ENCODE assay signal across 31 mouse cellular contexts in genomic region chr12:109425982-109426381, GRCm38 (mm10). TPM values are rescaled to one million over a fixed set of nuclear protein-coding genes. Genes with fewer than 3 reads are reported as not detected.
DNase-seq lines count a peak whose midpoint lies in the region; ATAC-seq and TF ChIP-seq lines count a peak whose summit lies in the region.
"Had no signal": no experiment of that assay in that cellular context is flagged by ENCODE, and none has a peak within 500 bp of the region (broad histone marks: within the 10 kb centered on the region; RNA-seq: fewer than 3 reads in every experiment).

No protein-coding gene starts in this region.

- DNase-seq in adrenal gland, postnatal 14 days, result peak; percentile 55
- no peak for DNase-seq in embryonic facial prominence, embryonic 10.5 days (ENCODE audit: low spot score)
- DNase-seq in cerebellum, adult 2 months, result no peak
- no peak for DNase-seq in lung, postnatal 0 days (ENCODE audit: low spot score)
- DNase-seq: B cell, adult 2 months; cerebellum, adult 11 months; cerebellum, adult 9-11 months; gastrocnemius, postnatal 25 days; heart, adult 11 months; kidney, adult 18-20 months; kidney, postnatal 4 days; layer of hippocampus, postnatal 36 days; left cerebral cortex, postnatal 4 days; lung, postnatal 36 days; right cerebral cortex, adult 18-20 months; right cerebral cortex, postnatal 4 days had no signal

- no peaks in the 10 kb centered on the region for H3K4me1 ChIP-seq in intestine, postnatal 0 days (replicated peaks; ENCODE audit: control insufficient read depth, insufficient read depth, low read length)
- H3K4me1 ChIP-seq in intestine, embryonic 15.5 days (replicated peaks), result peaks cover 14% of the 10 kb centered on the region
- peaks cover 29% of the 10 kb centered on the region for H3K4me1 ChIP-seq in embryonic facial prominence, embryonic 10.5 days
- peaks cover 32% of the 10 kb centered on the region for H3K4me1 ChIP-seq in limb, embryonic 13.5 days
- H3K4me1 ChIP-seq in cerebellum, adult 2 months (ENCODE audit: control insufficient read depth, insufficient read depth, low read length), result no peaks in the 10 kb centered on the region
- H3K4me1 ChIP-seq in kidney, embryonic 14.5 days (ENCODE audit: control insufficient read depth, insufficient read depth, low read length), result peaks cover 20% of the 10 kb centered on the region; the same call in 1 of the 2 replicates
- no peaks in the 10 kb centered on the region; the same call in 1 of the 2 replicates for H3K4me1 ChIP-seq in lung, postnatal 0 days (ENCODE audit: insufficient read depth, low read depth, low read length)

- no peak for TF ChIP-seq CTCF in intestine, postnatal 0 days (IDR thresholded peaks at IDR 0.05; ENCODE audit: low read depth)
- no peak for TF ChIP-seq CTCF in cerebellum, adult 2 months (IDR thresholded peaks at IDR 0.05; ENCODE audit: borderline replicate concordance, insufficient read depth, low read depth, low read length)
- no peak for TF ChIP-seq CTCF in lung, postnatal 0 days (IDR thresholded peaks at IDR 0.05)

- TF ChIP-seq POLR2A in cerebellum, adult 2 months (IDR thresholded peaks at IDR 0.05; ENCODE audit: borderline replicate concordance, insufficient read depth, low read length), result no peak

- H3K9ac ChIP-seq in intestine, postnatal 0 days (ENCODE audit: low read depth, low read length), result no peak overlapping the region
- no peak overlapping the region for H3K9ac ChIP-seq in intestine, embryonic 15.5 days
- H3K9ac ChIP-seq in limb, embryonic 13.5 days, result no peak overlapping the region
- H3K9ac ChIP-seq in kidney, embryonic 14.5 days (ENCODE audit: low read depth, low read length), result no peak overlapping the region
- H3K9ac ChIP-seq in lung, postnatal 0 days (replicated peaks; ENCODE audit: low read depth), result no peak overlapping the region
- H3K9ac ChIP-seq: heart, embryonic 12.5 days; hindbrain, embryonic 14.5 days; lung, embryonic 15.5 days; neural tube, embryonic 12.5 days had no signal

- no peaks in the 10 kb centered on the region for H3K9me3 ChIP-seq in intestine, postnatal 0 days (ENCODE audit: control insufficient read depth)
- no peaks in the 10 kb centered on the region for H3K9me3 ChIP-seq in intestine, embryonic 15.5 days
- no peaks in the 10 kb centered on the region for H3K9me3 ChIP-seq in embryonic facial prominence, embryonic 10.5 days
- H3K9me3 ChIP-seq in limb, embryonic 13.5 days, result no peaks in the 10 kb centered on the region
- no peaks in the 10 kb centered on the region for H3K9me3 ChIP-seq in kidney, embryonic 14.5 days (ENCODE audit: control insufficient read depth, low read length)
- H3K9me3 ChIP-seq in lung, postnatal 0 days (ENCODE audit: low read length), result no peaks in the 10 kb centered on the region
- H3K9me3 ChIP-seq: heart, embryonic 12.5 days; lung, embryonic 15.5 days; neural tube, embryonic 12.5 days had no signal

- 77% methylated on average over 12 of the region's 12 CpGs for WGBS in intestine, postnatal 0 days
- WGBS in intestine, embryonic 15.5 days, result 78% methylated on average over 12 of the region's 12 CpGs
- 85% methylated on average over 12 of the region's 12 CpGs for WGBS in embryonic facial prominence, embryonic 10.5 days
- 83% methylated on average over 12 of the region's 12 CpGs for WGBS in limb, embryonic 13.5 days
- WGBS in cerebellum, adult 2 months, result 82% methylated on average over 12 of the region's 12 CpGs
- 81% methylated on average over 12 of the region's 12 CpGs for WGBS in kidney, embryonic 14.5 days
- 68% methylated on average over 12 of the region's 12 CpGs for WGBS in lung, postnatal 0 days

- no peak overlapping the region for H3K4me2 ChIP-seq in intestine, postnatal 0 days (replicated peaks; ENCODE audit: low read depth)
- no peak overlapping the region for H3K4me2 ChIP-seq in intestine, embryonic 15.5 days (replicated peaks)
- no peak overlapping the region for H3K4me2 ChIP-seq in limb, embryonic 13.5 days (replicated peaks)
- H3K4me2 ChIP-seq in kidney, embryonic 14.5 days (replicated peaks; ENCODE audit: low read depth, low read length), result no peak overlapping the region
- no peak overlapping the region for H3K4me2 ChIP-seq in lung, postnatal 0 days (replicated peaks; ENCODE audit: low read depth, low read length)
- H3K4me2 ChIP-seq: heart, embryonic 12.5 days; hindbrain, embryonic 14.5 days; liver, embryonic 11.5 days; lung, embryonic 15.5 days; midbrain, embryonic 11.5 days; neural tube, embryonic 12.5 days had no signal

- 0 out of 2 replicates have a peak, but pooled peaks have one; percentile 25 for ATAC-seq in intestine, postnatal 0 days
- ATAC-seq in intestine, embryonic 15.5 days, result no peak
- no peak for ATAC-seq in limb, embryonic 13.5 days (ENCODE audit: low FRiP score, low read depth)
- ATAC-seq in kidney, embryonic 14.5 days (ENCODE audit: low FRiP score, low TSS enrichment), result no peak
- no peak for ATAC-seq in lung, postnatal 0 days
- ATAC-seq: forebrain, embryonic 14.5 days had no signal

- H3K4me3 ChIP-seq in intestine, postnatal 0 days (ENCODE audit: low read depth, low read length), result no peak overlapping the region
- no peak overlapping the region for H3K4me3 ChIP-seq in intestine, embryonic 15.5 days (replicated peaks)
- H3K4me3 ChIP-seq in embryonic facial prominence, embryonic 10.5 days, result no peak overlapping the region
- H3K4me3 ChIP-seq in limb, embryonic 13.5 days, result no peak overlapping the region
- H3K4me3 ChIP-seq in cerebellum, adult 2 months (replicated peaks; ENCODE audit: insufficient read depth, low read depth, low read length), result no peak overlapping the region
- H3K4me3 ChIP-seq in kidney, embryonic 14.5 days (ENCODE audit: low read length), result no peak overlapping the region
- H3K4me3 ChIP-seq in lung, postnatal 0 days (ENCODE audit: low read depth, low read length), result no peak overlapping the region
- H3K4me3 ChIP-seq: heart, embryonic 12.5 days; lung, embryonic 15.5 days; myocyte; neural tube, embryonic 12.5 days had no signal

- H3K36me3 ChIP-seq in intestine, postnatal 0 days (ENCODE audit: control insufficient read depth, insufficient read depth), result no peaks in the 10 kb centered on the region
- no peaks in the 10 kb centered on the region for H3K36me3 ChIP-seq in intestine, embryonic 15.5 days
- no peaks in the 10 kb centered on the region for H3K36me3 ChIP-seq in embryonic facial prominence, embryonic 10.5 days (replicated peaks)
- no peaks in the 10 kb centered on the region for H3K36me3 ChIP-seq in limb, embryonic 13.5 days
- no peaks in the 10 kb centered on the region for H3K36me3 ChIP-seq in kidney, embryonic 14.5 days (ENCODE audit: control insufficient read depth, insufficient read depth, low read length)
- H3K36me3 ChIP-seq in lung, postnatal 0 days (ENCODE audit: insufficient read depth, low read length), result no peaks in the 10 kb centered on the region
- H3K36me3 ChIP-seq: heart, embryonic 12.5 days; lung, embryonic 15.5 days; neural tube, embryonic 12.5 days had no signal

- no peak overlapping the region for H3K27ac ChIP-seq in intestine, postnatal 0 days (ENCODE audit: low read depth, low read length)
- no peak overlapping the region for H3K27ac ChIP-seq in intestine, embryonic 15.5 days
- H3K27ac ChIP-seq in embryonic facial prominence, embryonic 10.5 days (replicated peaks), result peak overlapping the region; percentile 31; the same call in 1 of the 2 replicates
- H3K27ac ChIP-seq in limb, embryonic 13.5 days, result peak overlapping the region; percentile 44; the same call in 1 of the 2 replicates
- H3K27ac ChIP-seq in cerebellum, adult 2 months (ENCODE audit: insufficient read depth, low read length), result no peak overlapping the region
- H3K27ac ChIP-seq in kidney, embryonic 14.5 days (ENCODE audit: low read depth, low read length), result no peak overlapping the region
- H3K27ac ChIP-seq in lung, postnatal 0 days (ENCODE audit: low read length), result no peak overlapping the region
- H3K27ac ChIP-seq: hindbrain, embryonic 14.5 days; lung, embryonic 15.5 days; neural tube, embryonic 12.5 days had no signal

- no peaks in the 10 kb centered on the region for H3K27me3 ChIP-seq in intestine, postnatal 0 days (replicated peaks; ENCODE audit: control insufficient read depth, insufficient read depth, low read length)
- H3K27me3 ChIP-seq in intestine, embryonic 15.5 days (replicated peaks), result no peaks in the 10 kb centered on the region
- H3K27me3 ChIP-seq in embryonic facial prominence, embryonic 10.5 days (replicated peaks; ENCODE audit: low read depth, poor library complexity, severe bottlenecking), result peaks cover 14% of the 10 kb centered on the region; the same call in 1 of the 2 replicates
- no peaks in the 10 kb centered on the region for H3K27me3 ChIP-seq in limb, embryonic 13.5 days
- H3K27me3 ChIP-seq in cerebellum, adult 2 months (ENCODE audit: control insufficient read depth, insufficient read depth, low read length), result no peaks in the 10 kb centered on the region
- H3K27me3 ChIP-seq in kidney, embryonic 14.5 days (ENCODE audit: control insufficient read depth, insufficient read depth, low read length), result no peaks in the 10 kb centered on the region
- peaks cover 8% of the 10 kb centered on the region; the same call in 1 of the 2 replicates for H3K27me3 ChIP-seq in lung, postnatal 0 days (replicated peaks; ENCODE audit: insufficient read depth, low read length)
- H3K27me3 ChIP-seq: lung, embryonic 15.5 days had no signal

- no peak for TF ChIP-seq EP300 in lung, postnatal 0 days (IDR thresholded peaks at IDR 0.05)

RNA-seq across cellular contexts. Expression of gene Dlk1, which starts 26.6 kb away (rescaled TPM):
- polyA plus RNA-seq in intestine, postnatal 0 days (2015; fragmentation: Nextera tagmentation; extraction: Ambion mirVana), result 73.6 and 78.6 TPM in 2 replicates
- 364 and 395 TPM in 2 replicates for polyA plus RNA-seq in intestine, embryonic 15.5 days (2015; fragmentation: Nextera tagmentation; extraction: Ambion mirVana)
- total RNA-seq in adrenal gland, postnatal 14 days (2021), result 494 and 529 TPM in 2 replicates
- polyA plus RNA-seq in embryonic facial prominence, embryonic 10.5 days (2016; fragmentation: Nextera tagmentation; extraction: Ambion mirVana), result 287 and 291 TPM in 2 replicates
- polyA plus RNA-seq in limb, embryonic 13.5 days (2015; fragmentation: Nextera tagmentation; extraction: Ambion mirVana), result 367 and 395 TPM in 2 replicates
- 23.7 and 26.6 TPM in 2 replicates for polyA plus RNA-seq in cerebellum, adult 2 months (2012; rRNA removed)
- polyA plus RNA-seq in kidney, embryonic 14.5 days (2014; fragmentation: Nextera tagmentation; extraction: Ambion mirVana), result 51.1 and 52.4 TPM in 2 replicates
- polyA plus RNA-seq in lung, postnatal 0 days (2015; fragmentation: Nextera tagmentation; extraction: Ambion mirVana), result 176 and 364 TPM in 2 replicates
- total RNA-seq: common myeloid progenitor, adult 5-6 weeks; hematopoietic stem cell, adult 5-6 weeks; megakaryocyte, adult 5-6 weeks had no signal
- polyA plus RNA-seq: myocyte had no signal

Comparison
In these comparisons a context has a peak if more than half of its experiments do, and no peak if none do; other contexts are left out.
1. H3K27ac ChIP-seq: peak in embryonic facial prominence, embryonic 10.5 days (single experiment) and limb, embryonic 13.5 days (single experiment); none in intestine, postnatal 0 days (single experiment), intestine, embryonic 15.5 days (single experiment), cerebellum, adult 2 months (single experiment), kidney, embryonic 14.5 days (single experiment) and lung, postnatal 0 days (single experiment).